Mouse (Mus musculus): ENCODE results near the gene Cpsf3. TPM values are rescaled to one million over a fixed set of nuclear protein-coding genes. Genes with fewer than 3 reads are reported as not detected.

Gene Cpsf3
- polyA plus RNA-seq, 1 experiment = not detected

GRCm38 (mm10) chr12:21337171-21337570, 52.0 kb downstream of the Cpsf3 start:
- Histone ChIP-seq H3K4me3 (ENCODE audit: insufficient read depth, low read depth, low read length) (no peak overlapping the region), H3K4me1 (ENCODE audit: control insufficient read depth, insufficient read depth, low read length) (peaks cover 4% of the 10 kb centered on the region; the same call in 1 of the 2 replicates), H3K27ac (ENCODE audit: insufficient read depth, low read depth, low read length) (no peak overlapping the region)
- WGBS = over 99% methylated on average over 5 of the region's 5 CpGs
- no peak for TF ChIP-seq CTCF (IDR thresholded peaks at IDR 0.05; ENCODE audit: insufficient read depth, low read depth, low read length)
- no peak for TF ChIP-seq POLR2A (IDR thresholded peaks at IDR 0.05; ENCODE audit: insufficient read depth, low read depth, low read length)

- 97% methylated on average over 5 of the region's 5 CpGs for WGBS
- Histone ChIP-seq H3K4me1 (ENCODE audit: control insufficient read depth, insufficient read depth, low read length) (peaks cover 3% of the 10 kb centered on the region; the same call in 1 of the 2 replicates), H3K27ac (ENCODE audit: insufficient read depth, low read depth, low read length) (no peak overlapping the region), H3K4me3 (ENCODE audit: insufficient read depth, low read depth, low read length) (no peak overlapping the region)
- TF ChIP-seq CTCF (IDR thresholded peaks at IDR 0.05; ENCODE audit: insufficient read depth, low read depth, low read length) (no peak), POLR2A (IDR thresholded peaks at IDR 0.05; ENCODE audit: insufficient read depth, low read depth, low read length) (no peak)
These were observed 55.5 kb downstream of the Cpsf3 start for GRCm38 (mm10) chr12:21340674-21341073.

GRCm38 (mm10) chr12:21346972-21347371, 61.8 kb downstream of the Cpsf3 start:
- Histone ChIP-seq H3K4me1 (ENCODE audit: control insufficient read depth, insufficient read depth, low read length) (no peaks in the 10 kb centered on the region), H3K27ac (ENCODE audit: insufficient read depth, low read depth, low read length) (no peak overlapping the region), H3K4me3 (ENCODE audit: insufficient read depth, low read depth, low read length) (no peak overlapping the region)
- WGBS = 63% methylated on average over 7 of the region's 7 CpGs
- TF ChIP-seq CTCF (IDR thresholded peaks at IDR 0.05; ENCODE audit: insufficient read depth, low read depth, low read length) (no peak), POLR2A (IDR thresholded peaks at IDR 0.05; ENCODE audit: insufficient read depth, low read depth, low read length) (no peak)

GRCm38 (mm10) chr12:21350113-21350876, 65.1 kb downstream of the Cpsf3 start:
- TF ChIP-seq CTCF (IDR thresholded peaks at IDR 0.05; ENCODE audit: insufficient read depth, low read depth, low read length) = no peak
- TF ChIP-seq POLR2A (IDR thresholded peaks at IDR 0.05; ENCODE audit: insufficient read depth, low read depth, low read length) = no peak
- Histone ChIP-seq H3K27ac (ENCODE audit: insufficient read depth, low read depth, low read length) (no peak overlapping the region), H3K4me1 (ENCODE audit: control insufficient read depth, insufficient read depth, low read length) (no peaks in the 10 kb centered on the region), H3K4me3 (ENCODE audit: insufficient read depth, low read depth, low read length) (no peak overlapping the region)
- WGBS = 51% methylated on average over 7 of the region's 7 CpGs

GRCm38 (mm10) chr12:21353681-21354080, 68.5 kb downstream of the Cpsf3 start:
- WGBS = 95% methylated on average over 8 of the region's 8 CpGs
- TF ChIP-seq CTCF (IDR thresholded peaks at IDR 0.05; ENCODE audit: insufficient read depth, low read depth, low read length) (no peak), POLR2A (IDR thresholded peaks at IDR 0.05; ENCODE audit: insufficient read depth, low read depth, low read length) (no peak)
- Histone ChIP-seq H3K27ac (ENCODE audit: insufficient read depth, low read depth, low read length) (no peak overlapping the region), H3K4me1 (ENCODE audit: control insufficient read depth, insufficient read depth, low read length) (no peaks in the 10 kb centered on the region), H3K4me3 (ENCODE audit: insufficient read depth, low read depth, low read length) (no peak overlapping the region)

- Histone ChIP-seq H3K27ac (ENCODE audit: insufficient read depth, low read depth, low read length) (no peak overlapping the region), H3K4me3 (ENCODE audit: insufficient read depth, low read depth, low read length) (no peak overlapping the region), H3K4me1 (ENCODE audit: control insufficient read depth, insufficient read depth, low read length) (peaks cover 6% of the 10 kb centered on the region)
- WGBS = 31% methylated on average over 2 of the region's 2 CpGs
- TF ChIP-seq CTCF (IDR thresholded peaks at IDR 0.05; ENCODE audit: insufficient read depth, low read depth, low read length) (no peak), POLR2A (IDR thresholded peaks at IDR 0.05; ENCODE audit: insufficient read depth, low read depth, low read length) (no peak)
These were observed 77.5 kb downstream of the Cpsf3 start for GRCm38 (mm10) chr12:21362686-21363085.

GRCm38 (mm10) chr12:21363195-21363594, 78.0 kb downstream of the Cpsf3 start:
- TF ChIP-seq POLR2A (IDR thresholded peaks at IDR 0.05; ENCODE audit: insufficient read depth, low read depth, low read length) = no peak
- Histone ChIP-seq H3K4me1 (ENCODE audit: control insufficient read depth, insufficient read depth, low read length) (peaks cover 6% of the 10 kb centered on the region), H3K4me3 (ENCODE audit: insufficient read depth, low read depth, low read length) (no peak overlapping the region), H3K27ac (ENCODE audit: insufficient read depth, low read depth, low read length) (no peak overlapping the region)
- 90% methylated on average over 3 of the region's 3 CpGs for WGBS

Other genes with a start within 250 kb of the Cpsf3 start
- not detected in 2 replicates for gene Itgb1bp1, start 893 bp downstream of the Cpsf3 start, polyA plus RNA-seq (2012; ENCODE audit: insufficient read depth, insufficient read length, low replicate concordance, missing spikeins)
- gene Iah1, start 31.0 kb downstream of the Cpsf3 start, polyA plus RNA-seq (2012; ENCODE audit: insufficient read depth, insufficient read length, low replicate concordance, missing spikeins) = not detected in 2 replicates
- gene Adam17, start 88.2 kb downstream of the Cpsf3 start, polyA plus RNA-seq (2012; ENCODE audit: insufficient read depth, insufficient read length, low replicate concordance, missing spikeins) = not detected in 2 replicates
- 292 TPM in 1 of 2 replicates, not detected in the other for gene Ywhaq, start 132.2 kb downstream of the Cpsf3 start, polyA plus RNA-seq (2012; ENCODE audit: insufficient read depth, insufficient read length, low replicate concordance, missing spikeins)

All from olfactory bulb, adult 2 months (tissue).